Mouse (Mus musculus) bone marrow, adult 2 months (tissue): ENCODE measurements around the gene Aacs.

Experiments
- CTCF ChIP-seq: fragments of 200-500 bp; IDR thresholded peaks from 2 replicates; pipeline ENCODE4 v1.5.1; 2011; ENCODE audit warnings: low read length, control low read depth; ENCODE audit not compliant: control insufficient read depth, insufficient read depth
- POLR2A ChIP-seq: fragments of 200-500 bp; IDR thresholded peaks from 2 replicates; pipeline ENCODE4 v1.6.1; 2011; ENCODE audit warnings: low read depth, mild to moderate bottlenecking, control low read depth, low read length, borderline replicate concordance; ENCODE audit not compliant: control insufficient read depth

- TF ChIP-seq CTCF (no peak), POLR2A (no peak)
These were observed 8.4 kb upstream of the Aacs start for GRCm38 (mm10) chr5:125467261-125467660.
